Mouse (Mus musculus): ENCODE measurements around the gene Gm20517. TPM values are rescaled to one million over a fixed set of nuclear protein-coding genes. Genes with fewer than 3 reads are reported as not detected.
"Not testable (repeated sequence)": the region's sequence is repeated elsewhere in the genome, so short reads cannot be mapped to it uniquely, and the experiment has no call there.

Gm20517 gene
- polyA plus RNA-seq, 1 experiment from 2014 or later, result 2.9 TPM

DNA sequence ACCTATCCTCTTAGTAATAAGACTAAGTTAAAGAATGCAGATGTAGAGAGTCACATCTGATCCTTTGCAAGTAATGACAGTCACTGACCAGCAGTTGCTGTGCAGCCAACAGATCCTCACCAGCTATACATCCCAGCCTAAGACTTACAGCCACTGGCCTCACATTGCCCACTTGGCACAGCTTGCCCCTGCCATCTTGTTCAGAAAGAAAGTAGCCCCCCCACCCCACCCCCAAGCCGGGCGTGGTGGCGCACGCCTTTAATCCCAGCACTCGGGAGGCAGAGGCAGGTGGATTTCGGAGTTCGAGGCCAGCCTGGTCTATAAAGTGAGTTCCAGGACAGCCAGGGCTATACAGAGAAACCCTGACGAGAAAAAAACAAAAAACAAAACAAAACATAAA lies 43.0 kb downstream of the Gm20517 start:
- not testable (repeated sequence) for H3K4me2 ChIP-seq (ENCODE audit: low read depth, low read length); H3K36me3 ChIP-seq (ENCODE audit: control insufficient read depth, insufficient read depth, low read length); H3K9ac ChIP-seq (replicated peaks; ENCODE audit: low read depth, low read length); ATAC-seq (ENCODE audit: low read depth); H3K4me1 ChIP-seq (ENCODE audit: control insufficient read depth, insufficient read depth, low read length); H3K27me3 ChIP-seq (ENCODE audit: control insufficient read depth, insufficient read depth, low read length); H3K9me3 ChIP-seq (ENCODE audit: control insufficient read depth, low read length); H3K27ac ChIP-seq (ENCODE audit: low read depth, low read length); H3K4me3 ChIP-seq (ENCODE audit: low read depth, low read length)
- 97% methylated on average over 8 of the region's 8 CpGs for WGBS

GRCm38 (mm10) chr17:47655697-47656096 lies 44.3 kb downstream of the Gm20517 start:
- Histone ChIP-seq H3K36me3 (ENCODE audit: control insufficient read depth, insufficient read depth, low read length) (no peaks in the 10 kb centered on the region), H3K27ac (ENCODE audit: low read depth, low read length) (no peak overlapping the region), H3K9me3 (ENCODE audit: control insufficient read depth, low read length) (no peaks in the 10 kb centered on the region), H3K27me3 (ENCODE audit: control insufficient read depth, insufficient read depth, low read length) (no peaks in the 10 kb centered on the region), H3K4me3 (ENCODE audit: low read depth, low read length) (no peak overlapping the region), H3K4me2 (ENCODE audit: low read depth, low read length) (no peak overlapping the region), H3K9ac (replicated peaks; ENCODE audit: low read depth, low read length) (no peak overlapping the region), H3K4me1 (ENCODE audit: control insufficient read depth, insufficient read depth, low read length) (no peaks in the 10 kb centered on the region)
- WGBS, result 85% methylated on average over 5 of the region's 5 CpGs
- ATAC-seq (ENCODE audit: low read depth), result no peak

GRCm38 (mm10) chr17:47657901-47658300 lies 46.5 kb downstream of the Gm20517 start:
- H3K27me3 ChIP-seq (ENCODE audit: control insufficient read depth, insufficient read depth, low read length), result no peaks in the 10 kb centered on the region
- no peak overlapping the region for H3K27ac ChIP-seq (ENCODE audit: low read depth, low read length)
- no peaks in the 10 kb centered on the region for H3K36me3 ChIP-seq (ENCODE audit: control insufficient read depth, insufficient read depth, low read length)
- H3K4me1 ChIP-seq (ENCODE audit: control insufficient read depth, insufficient read depth, low read length), result no peaks in the 10 kb centered on the region
- H3K9me3 ChIP-seq (ENCODE audit: control insufficient read depth, low read length), result no peaks in the 10 kb centered on the region
- WGBS, result 83% methylated on average over 4 of the region's 4 CpGs
- no peak overlapping the region for H3K9ac ChIP-seq (replicated peaks; ENCODE audit: low read depth, low read length)
- no peak overlapping the region for H3K4me2 ChIP-seq (ENCODE audit: low read depth, low read length)
- H3K4me3 ChIP-seq (ENCODE audit: low read depth, low read length), result no peak overlapping the region
- no peak for ATAC-seq (ENCODE audit: low read depth)

- ATAC-seq (ENCODE audit: low read depth), result no peak
- H3K27me3 ChIP-seq (ENCODE audit: control insufficient read depth, insufficient read depth, low read length), result no peaks in the 10 kb centered on the region
- H3K36me3 ChIP-seq (ENCODE audit: control insufficient read depth, insufficient read depth, low read length), result no peaks in the 10 kb centered on the region
- H3K9ac ChIP-seq (replicated peaks; ENCODE audit: low read depth, low read length), result no peak overlapping the region
- no peak overlapping the region for H3K27ac ChIP-seq (ENCODE audit: low read depth, low read length)
- H3K4me2 ChIP-seq (ENCODE audit: low read depth, low read length), result no peak overlapping the region
- no peaks in the 10 kb centered on the region for H3K4me1 ChIP-seq (ENCODE audit: control insufficient read depth, insufficient read depth, low read length)
- no peak overlapping the region for H3K4me3 ChIP-seq (ENCODE audit: low read depth, low read length)
- 82% methylated on average over 3 of the region's 3 CpGs for WGBS
- no peaks in the 10 kb centered on the region for H3K9me3 ChIP-seq (ENCODE audit: control insufficient read depth, low read length)
Measured at GRCm38 (mm10) chr17:47658741-47659243, 47.4 kb downstream of the Gm20517 start.

GRCm38 (mm10) chr17:47663009-47663713 lies 51.8 kb downstream of the Gm20517 start:
- Histone ChIP-seq H3K27ac (ENCODE audit: low read depth, low read length) (no peak overlapping the region), H3K27me3 (ENCODE audit: control insufficient read depth, insufficient read depth, low read length) (no peaks in the 10 kb centered on the region), H3K4me2 (ENCODE audit: low read depth, low read length) (no peak overlapping the region), H3K4me1 (ENCODE audit: control insufficient read depth, insufficient read depth, low read length) (no peaks in the 10 kb centered on the region), H3K4me3 (ENCODE audit: low read depth, low read length) (no peak overlapping the region), H3K36me3 (ENCODE audit: control insufficient read depth, insufficient read depth, low read length) (no peaks in the 10 kb centered on the region; the same call in 1 of the 2 replicates), H3K9ac (replicated peaks; ENCODE audit: low read depth, low read length) (no peak overlapping the region), H3K9me3 (ENCODE audit: control insufficient read depth, low read length) (no peaks in the 10 kb centered on the region)
- 21% methylated on average over 9 of the region's 9 CpGs for WGBS
- ATAC-seq (ENCODE audit: low read depth), result peak; percentile 85

- Histone ChIP-seq H3K4me2 (ENCODE audit: low read depth, low read length) (no peak overlapping the region), H3K4me1 (ENCODE audit: control insufficient read depth, insufficient read depth, low read length) (no peaks in the 10 kb centered on the region), H3K27me3 (ENCODE audit: control insufficient read depth, insufficient read depth, low read length) (no peaks in the 10 kb centered on the region), H3K4me3 (ENCODE audit: low read depth, low read length) (no peak overlapping the region), H3K9me3 (ENCODE audit: control insufficient read depth, low read length) (no peaks in the 10 kb centered on the region), H3K9ac (replicated peaks; ENCODE audit: low read depth, low read length) (no peak overlapping the region), H3K27ac (ENCODE audit: low read depth, low read length) (no peak overlapping the region), H3K36me3 (ENCODE audit: control insufficient read depth, insufficient read depth, low read length) (no peaks in the 10 kb centered on the region; the same call in 1 of the 2 replicates)
- WGBS, result 89% methylated on average over 7 of the region's 7 CpGs
- no peak for ATAC-seq (ENCODE audit: low read depth)
Measured at GRCm38 (mm10) chr17:47664474-47664873, 53.1 kb downstream of the Gm20517 start.

GRCm38 (mm10) chr17:47669166-47669565 lies 57.8 kb downstream of the Gm20517 start:
- H3K4me2 ChIP-seq (ENCODE audit: low read depth, low read length), result no peak overlapping the region
- H3K27me3 ChIP-seq (ENCODE audit: control insufficient read depth, insufficient read depth, low read length), result no peaks in the 10 kb centered on the region
- no peaks in the 10 kb centered on the region; the same call in 1 of the 2 replicates for H3K36me3 ChIP-seq (ENCODE audit: control insufficient read depth, insufficient read depth, low read length)
- H3K4me1 ChIP-seq (ENCODE audit: control insufficient read depth, insufficient read depth, low read length), result peaks cover 13% of the 10 kb centered on the region
- WGBS, result 51% methylated on average over 4 of the region's 4 CpGs
- H3K4me3 ChIP-seq (ENCODE audit: low read depth, low read length), result no peak overlapping the region
- no peaks in the 10 kb centered on the region for H3K9me3 ChIP-seq (ENCODE audit: control insufficient read depth, low read length)
- no peak overlapping the region for H3K9ac ChIP-seq (replicated peaks; ENCODE audit: low read depth, low read length)
- H3K27ac ChIP-seq (ENCODE audit: low read depth, low read length), result no peak overlapping the region
- ATAC-seq (ENCODE audit: low read depth), result no peak

DNA sequence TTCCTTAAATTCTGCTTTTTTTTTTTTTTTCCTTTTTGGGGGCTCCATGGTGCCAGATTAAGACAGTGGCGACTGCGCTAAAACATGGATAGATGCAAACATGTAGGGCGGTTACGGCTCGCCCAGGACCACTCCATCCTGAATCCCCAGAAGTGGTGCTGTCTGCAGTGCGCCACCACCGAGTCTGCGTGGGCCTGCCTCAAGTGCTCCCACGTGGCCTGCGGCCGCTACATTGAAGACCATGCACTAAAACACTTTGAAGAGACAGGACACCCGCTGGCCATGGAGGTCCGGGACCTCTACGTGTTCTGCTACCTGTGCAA lies 60.6 kb downstream of the Gm20517 start:
- Histone ChIP-seq H3K9me3 (ENCODE audit: control insufficient read depth, low read length) (no peaks in the 10 kb centered on the region), H3K9ac (replicated peaks; ENCODE audit: low read depth, low read length) (peak overlapping the region; percentile 44), H3K27ac (ENCODE audit: low read depth, low read length) (0 out of 2 replicates have a peak overlapping the region, but pooled peaks have one; percentile 34), H3K4me1 (ENCODE audit: control insufficient read depth, insufficient read depth, low read length) (peaks cover 13% of the 10 kb centered on the region), H3K4me3 (ENCODE audit: low read depth, low read length) (peak overlapping the region; percentile 28), H3K36me3 (ENCODE audit: control insufficient read depth, insufficient read depth, low read length) (peaks cover 2% of the 10 kb centered on the region), H3K27me3 (ENCODE audit: control insufficient read depth, insufficient read depth, low read length) (no peaks in the 10 kb centered on the region), H3K4me2 (ENCODE audit: low read depth, low read length) (peak overlapping the region; percentile 71)
- WGBS, result 8% methylated on average over 14 of the region's 14 CpGs
- ATAC-seq (ENCODE audit: low read depth), result peak; percentile 57; the same call in 1 of the 2 replicates

GRCm38 (mm10) chr17:47672311-47673111 lies 61.1 kb downstream of the Gm20517 start:
- no peaks in the 10 kb centered on the region for H3K27me3 ChIP-seq (ENCODE audit: control insufficient read depth, insufficient read depth, low read length)
- H3K9me3 ChIP-seq (ENCODE audit: control insufficient read depth, low read length), result no peaks in the 10 kb centered on the region
- peaks cover 2% of the 10 kb centered on the region; the same call in 1 of the 2 replicates for H3K36me3 ChIP-seq (ENCODE audit: control insufficient read depth, insufficient read depth, low read length)
- peak overlapping the region; percentile 71 for H3K4me2 ChIP-seq (ENCODE audit: low read depth, low read length)
- H3K4me3 ChIP-seq (ENCODE audit: low read depth, low read length), result peak overlapping the region; percentile 28
- 5% methylated on average over 47 of the region's 68 CpGs for WGBS
- peak overlapping the region; percentile 44 for H3K9ac ChIP-seq (replicated peaks; ENCODE audit: low read depth, low read length)
- ATAC-seq (ENCODE audit: low read depth), result peak; percentile 74
- H3K4me1 ChIP-seq (ENCODE audit: control insufficient read depth, insufficient read depth, low read length), result peaks cover 13% of the 10 kb centered on the region
- H3K27ac ChIP-seq (ENCODE audit: low read depth, low read length), result 0 out of 2 replicates have a peak overlapping the region, but pooled peaks have one; percentile 34
